In the genomic region with DNA sequence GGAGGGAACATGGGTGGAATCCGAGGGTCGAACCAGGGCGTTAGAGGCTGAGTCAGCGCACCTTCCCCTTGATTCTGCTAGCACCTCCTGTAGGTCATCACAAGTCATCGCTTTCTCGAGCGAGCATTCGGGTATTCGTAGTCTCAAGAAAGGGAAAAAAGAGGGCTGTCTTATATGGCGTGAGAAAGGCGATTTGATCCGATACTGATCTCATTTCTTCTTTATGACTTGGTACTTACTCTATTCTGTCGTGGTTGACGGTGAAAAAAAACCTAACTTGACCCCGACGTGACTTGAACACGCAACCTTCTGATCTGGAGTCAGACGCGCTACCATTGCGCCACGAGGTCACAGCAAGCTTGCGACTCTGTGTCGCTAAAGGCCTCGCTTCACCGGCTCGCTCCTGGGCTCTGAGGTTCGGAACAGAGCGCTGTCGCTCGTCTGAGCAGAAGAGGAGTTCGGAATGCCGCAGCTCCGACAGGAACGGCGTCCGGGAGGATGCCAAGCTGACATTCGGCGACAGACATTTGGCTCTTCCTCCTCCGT, we compare ENCODE assay signal across 8 mouse cellular contexts. TPM values are rescaled to one million over a fixed set of nuclear protein-coding genes. Genes with fewer than 3 reads are reported as not detected.
DNase-seq lines count a peak whose midpoint lies in the region; ATAC-seq and TF ChIP-seq lines count a peak whose summit lies in the region.

No protein-coding gene starts in this region.

- no peaks in the 10 kb centered on the region for H3K9me3 ChIP-seq in hindbrain, embryonic 11.5 days (ENCODE audit: control insufficient read depth, low read length)
- H3K9me3 ChIP-seq in lung, embryonic 16.5 days (ENCODE audit: control insufficient read depth, low read length), result no peaks in the 10 kb centered on the region

- TF ChIP-seq POLR2A in thymus, adult 2 months (IDR thresholded peaks at IDR 0.05; ENCODE audit: control insufficient read depth, extremely low read depth, insufficient read depth, low read length, poor library complexity), result no peak

- no peaks in the 10 kb centered on the region for H3K36me3 ChIP-seq in hindbrain, embryonic 11.5 days (ENCODE audit: control insufficient read depth, insufficient read depth, low read length)
- no peaks in the 10 kb centered on the region for H3K36me3 ChIP-seq in lung, embryonic 16.5 days (ENCODE audit: control insufficient read depth, insufficient read depth, low read length)
- no peaks in the 10 kb centered on the region for H3K36me3 ChIP-seq in thymus, adult 2 months (ENCODE audit: control insufficient read depth, insufficient read depth, low read length)

- no peaks in the 10 kb centered on the region for H3K27me3 ChIP-seq in hindbrain, embryonic 11.5 days (ENCODE audit: control insufficient read depth, insufficient read depth, low read length)
- H3K27me3 ChIP-seq in lung, embryonic 16.5 days (ENCODE audit: control insufficient read depth, insufficient read depth, low read depth, low read length), result no peaks in the 10 kb centered on the region
- H3K27me3 ChIP-seq in thymus, adult 2 months (ENCODE audit: control insufficient read depth, insufficient read depth, low read length), result peaks cover 3% of the 10 kb centered on the region; the same call in 1 of the 2 replicates

- TF ChIP-seq CTCF in thymus, adult 2 months (IDR thresholded peaks at IDR 0.05; ENCODE audit: borderline replicate concordance, control insufficient read depth, extremely low read depth, insufficient read depth, low read length, poor library complexity), result no peak

- H3K27ac ChIP-seq in hindbrain, embryonic 11.5 days (ENCODE audit: low read depth, low read length), result peak overlapping the region; percentile 97
- peak overlapping the region; percentile 98 for H3K27ac ChIP-seq in lung, embryonic 16.5 days (ENCODE audit: low read length)
- no peak overlapping the region for H3K27ac ChIP-seq in thymus, adult 2 months (ENCODE audit: control insufficient read depth, insufficient read depth, low read length)

- H3K4me3 ChIP-seq in hindbrain, embryonic 11.5 days (ENCODE audit: low read depth, low read length), result peak overlapping the region; percentile 68
- H3K4me3 ChIP-seq in lung, embryonic 16.5 days (ENCODE audit: low read length), result peak overlapping the region; percentile 89
- peak overlapping the region; percentile 70 for H3K4me3 ChIP-seq in thymus, adult 2 months (ENCODE audit: control insufficient read depth, insufficient read depth, low read length)

- H3K4me2 ChIP-seq in hindbrain, embryonic 11.5 days (replicated peaks; ENCODE audit: low read depth, low read length), result peak overlapping the region; percentile 45
- peak overlapping the region; percentile 56 for H3K4me2 ChIP-seq in lung, embryonic 16.5 days (ENCODE audit: low read depth, low read length)

- DNase-seq in NIH3T3 (ENCODE audit: low read depth), result peak; percentile 83
- DNase-seq in cerebellum, postnatal 10 days, result peak; percentile 94 to 95
- DNase-seq in frontal cortex, postnatal 10 days (ENCODE audit: low spot score in 2 of 2), result peak; percentile 73 to 93
- peak; percentile 95 for DNase-seq in hindbrain, embryonic 11.5 days (ENCODE audit: low spot score)
- DNase-seq in layer of hippocampus, adult 9-11 months, result peak; percentile 92
- peak; percentile 74 for DNase-seq in ovary, adult 18-20 months (ENCODE audit: low spot score)
- DNase-seq in thymus, adult 2 months, result peak; percentile 81

- peak; percentile 92 for ATAC-seq in hindbrain, embryonic 11.5 days (ENCODE audit: low FRiP score)
- peak; percentile 93 for ATAC-seq in lung, embryonic 16.5 days (ENCODE audit: low read depth)

- H3K4me1 ChIP-seq in hindbrain, embryonic 11.5 days (replicated peaks; ENCODE audit: control insufficient read depth, insufficient read depth, low read length), result no peaks in the 10 kb centered on the region
- H3K4me1 ChIP-seq in lung, embryonic 16.5 days (replicated peaks; ENCODE audit: control insufficient read depth, insufficient read depth, low read length), result no peaks in the 10 kb centered on the region; the same call in 1 of the 2 replicates
- H3K4me1 ChIP-seq in thymus, adult 2 months (replicated peaks; ENCODE audit: control insufficient read depth, insufficient read depth, low read length), result no peaks in the 10 kb centered on the region

- 2% methylated on average over 39 of the region's 39 CpGs for WGBS in hindbrain, embryonic 11.5 days
- WGBS in lung, embryonic 16.5 days, result 1% methylated on average over 39 of the region's 39 CpGs
- WGBS in thymus, adult 2 months, result 3% methylated on average over 39 of the region's 39 CpGs

- peak overlapping the region; percentile 75 for H3K9ac ChIP-seq in hindbrain, embryonic 11.5 days (ENCODE audit: low read depth, low read length)
- H3K9ac ChIP-seq in lung, embryonic 16.5 days (ENCODE audit: low read length), result peak overlapping the region; percentile 87

RNA-seq across cellular contexts. Expression of gene Slc47a1, which starts 29.6 kb away (rescaled TPM):
- 0.08 and 0.15 TPM in 2 replicates for polyA plus RNA-seq in hindbrain, embryonic 11.5 days (2014; fragmentation: Nextera tagmentation; extraction: Ambion mirVana)
- polyA plus RNA-seq in lung, embryonic 16.5 days (2015; fragmentation: Nextera tagmentation; extraction: Ambion mirVana), result 3.6 and 4.5 TPM in 2 replicates
- 1.5 and 3.4 TPM in 2 replicates for polyA plus RNA-seq in thymus, adult 2 months (2012; rRNA removed)

RNA-seq across cellular contexts. Expression of gene Rnf112, which starts 46.2 kb away (rescaled TPM):
- 0.56 and 0.74 TPM in 2 replicates for polyA plus RNA-seq in hindbrain, embryonic 11.5 days (2014; fragmentation: Nextera tagmentation; extraction: Ambion mirVana)
- 0.78 and 1.2 TPM in 2 replicates for polyA plus RNA-seq in lung, embryonic 16.5 days (2015; fragmentation: Nextera tagmentation; extraction: Ambion mirVana)
- 0.12 and 0.13 TPM in 2 replicates for polyA plus RNA-seq in thymus, adult 2 months (2012; rRNA removed)
